8 mouse cellular contexts compared by ENCODE assay signal in genomic region chr5:124031068-124031955, GRCm38 (mm10). TPM values are rescaled to one million over a fixed set of nuclear protein-coding genes. Genes with fewer than 3 reads are reported as not detected.
DNase-seq lines count a peak whose midpoint lies in the region; ATAC-seq and TF ChIP-seq lines count a peak whose summit lies in the region.

No protein-coding gene starts in this region.

- H3K4me1 ChIP-seq in MEL (ENCODE audit: control insufficient read depth in 1 of 2, insufficient read depth in 2 of 2, low read length in 2 of 2): peaks cover 24 to 39% of the 10 kb centered on the region in 2 experiments
- H3K4me1 ChIP-seq in embryonic facial prominence, embryonic 10.5 days: peaks cover 55% of the 10 kb centered on the region
- peaks cover 42% of the 10 kb centered on the region for H3K4me1 ChIP-seq in hindbrain, embryonic 12.5 days

- peak; percentile 40 to 53; a peak in 2 of 4 replicates for TF ChIP-seq POLR2A in MEL (IDR thresholded peaks at IDR 0.05; ENCODE audit: control insufficient read depth in 1 of 2, insufficient read depth in 1 of 2, low read depth in 1 of 2, low read length in 2 of 2, poor library complexity in 1 of 2)

- peaks cover 2 to 39% of the 10 kb centered on the region in 2 experiments for H3K36me3 ChIP-seq in MEL (ENCODE audit: control insufficient read depth in 1 of 2, insufficient read depth in 2 of 2, low read length in 2 of 2)
- H3K36me3 ChIP-seq in embryonic facial prominence, embryonic 10.5 days (replicated peaks): peaks cover 37% of the 10 kb centered on the region
- H3K36me3 ChIP-seq in hindbrain, embryonic 12.5 days: 0 out of 2 replicates have a peak, but pooled peaks cover 9% of the 10 kb centered on the region

- peak overlapping the region; percentile 80 for H3K4me2 ChIP-seq in hindbrain, embryonic 12.5 days (replicated peaks)

- no peak for TF ChIP-seq RAD21 in MEL (IDR thresholded peaks at IDR 0.05; ENCODE audit: low read depth, low read length)

- H3K4me3 ChIP-seq in MEL (ENCODE audit: control insufficient read depth in 1 of 2, insufficient read depth in 1 of 2, low read depth in 2 of 2, low read length in 2 of 2): peak overlapping the region; percentile 73 to 90
- H3K4me3 ChIP-seq in embryonic facial prominence, embryonic 10.5 days: peak overlapping the region; percentile 96
- H3K4me3 ChIP-seq in hindbrain, embryonic 12.5 days: peak overlapping the region; percentile 94

- peak overlapping the region; percentile 89 for H3K9ac ChIP-seq in MEL (ENCODE audit: control insufficient read depth, low read depth, low read length, poor library complexity, severe bottlenecking)
- peak overlapping the region; percentile 99 for H3K9ac ChIP-seq in hindbrain, embryonic 12.5 days

- H3K9me3 ChIP-seq in MEL (replicated peaks; ENCODE audit: insufficient read depth, low read length): no peaks in the 10 kb centered on the region
- H3K9me3 ChIP-seq in embryonic facial prominence, embryonic 10.5 days: no peaks in the 10 kb centered on the region
- H3K9me3 ChIP-seq in hindbrain, embryonic 12.5 days (replicated peaks): no peaks in the 10 kb centered on the region

- DNase-seq in kidney, adult 9 months: peak; percentile 30
- no peak for DNase-seq in kidney, postnatal 36 days
- peak; percentile 93 for DNase-seq in MEL (ENCODE audit: low read depth, low spot score)
- DNase-seq in embryonic facial prominence, embryonic 10.5 days (ENCODE audit: low spot score): peak; percentile 50
- no peak for DNase-seq in ovary, postnatal 10 days (ENCODE audit: low spot score)
- DNase-seq in right cerebral cortex, postnatal 14 days: no peak

- peak; percentile 35 for ATAC-seq in hindbrain, embryonic 12.5 days (ENCODE audit: low FRiP score)
- ATAC-seq in megakaryocyte-erythroid progenitor cell, adult 5-6 weeks (replicated peaks; ENCODE audit: low FRiP score, low TSS enrichment, poor library complexity, severe bottlenecking): peak; percentile 75

- no peaks in the 10 kb centered on the region for H3K27me3 ChIP-seq in MEL (ENCODE audit: control insufficient read depth in 1 of 2, insufficient read depth in 2 of 2, low read length in 2 of 2)
- no peaks in the 10 kb centered on the region for H3K27me3 ChIP-seq in embryonic facial prominence, embryonic 10.5 days (replicated peaks; ENCODE audit: low read depth, poor library complexity, severe bottlenecking)
- no peaks in the 10 kb centered on the region for H3K27me3 ChIP-seq in hindbrain, embryonic 12.5 days

- peak; percentile 87 to 88 for TF ChIP-seq EP300 in MEL (IDR thresholded peaks at IDR 0.05; ENCODE audit: low read depth in 1 of 2, low read length in 2 of 2)

- no peak for TF ChIP-seq CTCF in MEL (IDR thresholded peaks at IDR 0.05 in 2 of 3, conservative IDR thresholded peaks at IDR 0.05 in 1 of 3; ENCODE audit: control insufficient read depth in 1 of 3, insufficient read depth in 1 of 3, low read depth in 2 of 3, low read length in 3 of 3, poor library complexity in 1 of 3, severe bottlenecking in 1 of 3)

- H3K79me2 ChIP-seq in MEL (ENCODE audit: control insufficient read depth, insufficient read depth, low read length, poor library complexity): peaks cover 54% of the 10 kb centered on the region

- H3K27ac ChIP-seq in MEL (ENCODE audit: control insufficient read depth, low read depth, low read length): peak overlapping the region; percentile 81
- H3K27ac ChIP-seq in embryonic facial prominence, embryonic 10.5 days (replicated peaks): peak overlapping the region; percentile 96
- H3K27ac ChIP-seq in hindbrain, embryonic 12.5 days: peak overlapping the region; percentile 95

- under 1% methylated on average over 26 of the region's 26 CpGs for WGBS in embryonic facial prominence, embryonic 10.5 days
- WGBS in hindbrain, embryonic 12.5 days: 1% methylated on average over 26 of the region's 26 CpGs

TF ChIP-seq in MEL, 35 proteins besides CTCF, POLR2A, EP300 and RAD21:
- TF ChIP-seq MAFK (IDR thresholded peaks at IDR 0.05; ENCODE audit: borderline replicate concordance, low read depth, low read length) (no peak), GABPA (IDR thresholded peaks at IDR 0.05; ENCODE audit: low read depth, low read length) (no peak), TCF12 (IDR thresholded peaks at IDR 0.05; ENCODE audit: low read depth, low read length) (peak; percentile 89), MAZ (IDR thresholded peaks at IDR 0.05; ENCODE audit: low read depth, low read length) (peak; percentile 85), BHLHE40 (IDR thresholded peaks at IDR 0.05; ENCODE audit: borderline replicate concordance, low read depth, low read length) (peak; percentile 66; the same call in 1 of the 2 replicates), E2F4 (IDR thresholded peaks at IDR 0.05; ENCODE audit: borderline replicate concordance, low read depth, low read length) (no peak), NRF1 (IDR thresholded peaks at IDR 0.05; ENCODE audit: insufficient read depth, low read depth, low read length, poor library complexity, severe bottlenecking) (no peak), MAX (IDR thresholded peaks at IDR 0.05; ENCODE audit: low read length) (peak; percentile 56; the same call in 1 of the 2 replicates), USF1 (IDR thresholded peaks at IDR 0.05; ENCODE audit: low read depth, low read length) (no peak), TAL1 (IDR thresholded peaks at IDR 0.05; ENCODE audit: low read length) (peak; percentile 94), ZKSCAN1 (IDR thresholded peaks at IDR 0.05; ENCODE audit: low read depth, low read length) (0 out of 2 replicates have a peak, but pooled peaks have one; percentile 36), POLR2AphosphoS5 (IDR thresholded peaks at IDR 0.05; ENCODE audit: borderline replicate concordance, low read depth, low read length) (no peak), NELFE (IDR thresholded peaks at IDR 0.05; ENCODE audit: low read depth, low read length) (peak; percentile 35; the same call in 1 of the 2 replicates), MXI1 (IDR thresholded peaks at IDR 0.05; ENCODE audit: low read depth, low read length) (peak; percentile 83), CHD1 (IDR thresholded peaks at IDR 0.05; ENCODE audit: low read depth, low read length) (no peak), TBP (IDR thresholded peaks at IDR 0.05; ENCODE audit: low read depth, low read length) (no peak; the same call in 1 of the 2 replicates), HCFC1 (IDR thresholded peaks at IDR 0.05; ENCODE audit: low read depth, low read length) (no peak), CHD2 (IDR thresholded peaks at IDR 0.05; ENCODE audit: low read length) (no peak), ZNF384 (IDR thresholded peaks at IDR 0.05; ENCODE audit: low read depth, low read length) (peak; percentile 73), ZC3H11A (IDR thresholded peaks at IDR 0.05; ENCODE audit: low read depth, low read length) (no peak), SIN3A (IDR thresholded peaks at IDR 0.05; ENCODE audit: low read length) (peak; percentile 90), UBTF (IDR thresholded peaks at IDR 0.05; ENCODE audit: borderline replicate concordance, insufficient read depth, low read depth, low read length) (no peak), ELF1 (IDR thresholded peaks at IDR 0.05; ENCODE audit: low read depth, low read length) (0 out of 2 replicates have a peak, but pooled peaks have one; percentile 27), RCOR1 (IDR thresholded peaks at IDR 0.05; ENCODE audit: low read depth, low read length) (peak; percentile 88), GATA1 (IDR thresholded peaks at IDR 0.05; ENCODE audit: low read depth, low read length) (peak; percentile 81), SMC3 (IDR thresholded peaks at IDR 0.05; ENCODE audit: low read depth, low read length) (no peak), USF2 (IDR thresholded peaks at IDR 0.05; ENCODE audit: borderline replicate concordance in 1 of 2, insufficient read depth in 1 of 2, low read depth in 1 of 2, low read length in 2 of 2) (no peak), ETS1 (IDR thresholded peaks at IDR 0.05; ENCODE audit: low read depth, low read length) (peak; percentile 84), MYB (IDR thresholded peaks at IDR 0.05; ENCODE audit: low read depth, low read length) (0 out of 2 replicates have a peak, but pooled peaks have one; percentile 39), MEF2A (IDR thresholded peaks at IDR 0.05; ENCODE audit: extremely low read depth, insufficient replicate concordance, low read depth, low read length, poor library complexity, severe bottlenecking) (no peak), MYC (IDR thresholded peaks at IDR 0.05; ENCODE audit: low read depth, low read length) (peak; percentile 69; the same call in 1 of the 2 replicates), JUND (IDR thresholded peaks at IDR 0.05; ENCODE audit: low read depth, low read length) (no peak), ZMIZ1 (IDR thresholded peaks at IDR 0.05; ENCODE audit: low read depth, low read length) (no peak), KAT2A (conservative IDR thresholded peaks at IDR 0.05; ENCODE audit: low read depth, low read length) (no peak), POLR2AphosphoS2 (IDR thresholded peaks at IDR 0.05; ENCODE audit: low read length) (no peak)

RNA-seq across cellular contexts. Expression of gene Vps37b, which starts 0.8 kb away (rescaled TPM):
- total RNA-seq in MEL (2012; rRNA removed): 27.4 and 28.6 TPM in 2 replicates
- polyA plus RNA-seq in MEL (2012; ENCODE audit: insufficient read depth in 1 of 2, insufficient read length in 2 of 2, low read depth in 1 of 2, low replicate concordance in 2 of 2, missing spikeins in 1 of 2): 10 to 100 TPM in 1 of 2 experiments, not detected in 1; 66.0 TPM
- polyA plus RNA-seq in embryonic facial prominence, embryonic 10.5 days (2016; fragmentation: Nextera tagmentation; extraction: Ambion mirVana): 43.8 and 47.6 TPM in 2 replicates
- polyA plus RNA-seq in hindbrain, embryonic 12.5 days (2016; fragmentation: Nextera tagmentation; extraction: Ambion mirVana): 70.8 and 78.6 TPM in 2 replicates
- 20.8 and 34.3 TPM in 2 replicates for total RNA-seq in megakaryocyte-erythroid progenitor cell, adult 5-6 weeks (2014; fragmentation: Nextera tagmentation)
- 12.8 and 15.5 TPM in 2 replicates for total RNA-seq in megakaryocyte-erythroid progenitor cell, adult 5-6 weeks (2017)

RNA-seq across cellular contexts. Expression of gene Hip1r, which starts 57.9 kb away (rescaled TPM):
- 14.9 and 16.6 TPM in 2 replicates for total RNA-seq in MEL (2012; rRNA removed)
- polyA plus RNA-seq in MEL (2012; ENCODE audit: insufficient read depth in 1 of 2, insufficient read length in 2 of 2, low read depth in 1 of 2, low replicate concordance in 2 of 2, missing spikeins in 1 of 2): 10 to 100 TPM in 1 of 2 experiments, not detected in 1; 31.6 TPM
- polyA plus RNA-seq in embryonic facial prominence, embryonic 10.5 days (2016; fragmentation: Nextera tagmentation; extraction: Ambion mirVana): 8.5 and 10.7 TPM in 2 replicates
- polyA plus RNA-seq in hindbrain, embryonic 12.5 days (2016; fragmentation: Nextera tagmentation; extraction: Ambion mirVana): 14.4 and 20.4 TPM in 2 replicates
- total RNA-seq in megakaryocyte-erythroid progenitor cell, adult 5-6 weeks (2014; fragmentation: Nextera tagmentation): 9.3 and 9.5 TPM in 2 replicates
- total RNA-seq in megakaryocyte-erythroid progenitor cell, adult 5-6 weeks (2017): 13.7 and 30.9 TPM in 2 replicates

Comparison
In these comparisons a context has a peak if more than half of its experiments do, and no peak if none do; other contexts are left out.
1. DNase-seq: peak in kidney, adult 9 months (single experiment), MEL (single experiment) and embryonic facial prominence, embryonic 10.5 days (single experiment); none in kidney, postnatal 36 days (0 of 2), ovary, postnatal 10 days (single experiment) and right cerebral cortex, postnatal 14 days (single experiment).
2. Peak in every context shown above with its lines, with median percentiles within 50 percentile points of each other: H3K27ac ChIP-seq and H3K4me3 ChIP-seq.